Mouse (Mus musculus): ENCODE measurements around the gene Epb41l4b.

Epb41l4b gene

DNA sequence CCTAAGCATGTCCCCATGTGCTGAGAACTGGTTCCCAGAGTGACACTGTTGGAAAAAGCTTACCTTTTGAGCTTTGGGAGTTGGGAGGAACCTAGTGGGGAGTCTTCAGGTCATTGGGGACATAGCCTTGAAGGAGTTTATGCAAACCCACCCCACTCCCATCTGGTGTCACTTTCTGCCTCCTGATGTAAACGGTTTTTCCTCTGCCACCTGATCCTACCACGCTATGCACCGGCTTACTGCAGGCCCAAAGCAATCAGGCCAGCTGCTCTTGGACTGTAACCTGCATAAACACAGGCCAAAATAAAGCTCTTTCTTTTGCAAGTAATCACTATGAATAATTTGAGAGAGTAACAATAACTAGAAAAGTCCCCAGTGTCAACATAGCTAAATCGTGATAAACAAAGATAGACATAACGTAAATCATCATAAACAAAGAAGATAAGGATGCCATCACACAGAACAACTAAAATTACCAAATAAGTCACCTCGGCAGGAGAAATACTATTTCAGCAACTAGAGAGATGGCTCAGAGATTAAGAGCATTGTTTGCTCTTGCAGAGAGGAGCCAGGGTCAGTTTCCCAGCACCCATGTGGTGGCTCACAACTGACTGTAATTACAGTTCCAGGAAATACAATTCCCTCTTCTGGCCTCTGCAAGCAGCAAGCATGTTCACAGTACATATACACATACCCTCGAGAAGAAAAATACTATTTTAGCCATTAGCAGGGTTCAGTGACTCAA, 29.6 kb downstream of the Epb41l4b start:
- no peak for DNase-seq

GRCm38 (mm10) chr4:57111992-57112540, 31.2 kb downstream of the Epb41l4b start:
- no peak for DNase-seq

DNA sequence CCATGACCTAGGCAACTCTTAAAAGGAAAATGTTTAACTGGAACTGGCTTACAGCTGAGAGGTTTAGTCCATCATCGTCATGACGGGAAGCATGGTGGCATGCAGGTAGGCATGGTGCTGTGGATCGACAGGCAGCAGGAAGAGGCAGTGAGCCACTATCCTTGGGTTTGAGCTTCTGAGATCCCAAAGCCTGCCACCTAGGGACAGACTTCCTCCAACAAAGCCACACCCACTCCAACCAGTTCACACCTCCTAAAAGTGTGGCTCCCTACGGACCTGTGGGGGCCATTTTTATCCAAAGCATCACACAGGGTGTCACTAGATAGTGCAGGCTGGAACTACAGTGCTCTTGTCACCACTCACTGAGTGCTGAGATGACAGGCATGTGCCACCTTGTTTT, 31.8 kb downstream of the Epb41l4b start:
- no peak for DNase-seq

DNA sequence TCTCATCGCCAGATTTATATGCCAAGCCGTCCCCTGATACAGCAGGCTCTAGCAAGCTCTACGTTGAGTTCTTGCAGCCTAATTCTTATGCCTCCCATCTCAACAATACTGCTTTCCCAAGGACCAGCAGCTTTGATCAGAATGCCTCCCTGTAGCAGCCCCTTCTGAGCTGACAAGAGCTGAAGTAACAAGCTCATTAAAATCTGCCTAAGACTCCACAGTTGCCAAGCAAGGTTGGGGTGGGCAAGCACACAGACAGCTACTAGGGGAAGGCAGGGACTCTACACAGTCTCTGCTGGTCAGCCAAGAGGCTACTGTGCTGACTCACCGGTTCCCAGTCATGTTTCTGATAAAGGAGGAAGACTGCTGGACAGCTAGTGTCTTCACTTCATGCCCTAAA, 33.7 kb downstream of the Epb41l4b start:
- DNase-seq = no peak

- DNase-seq = no peak
These were observed 37.9 kb downstream of the Epb41l4b start for GRCm38 (mm10) chr4:57105339-57105738.

DNA sequence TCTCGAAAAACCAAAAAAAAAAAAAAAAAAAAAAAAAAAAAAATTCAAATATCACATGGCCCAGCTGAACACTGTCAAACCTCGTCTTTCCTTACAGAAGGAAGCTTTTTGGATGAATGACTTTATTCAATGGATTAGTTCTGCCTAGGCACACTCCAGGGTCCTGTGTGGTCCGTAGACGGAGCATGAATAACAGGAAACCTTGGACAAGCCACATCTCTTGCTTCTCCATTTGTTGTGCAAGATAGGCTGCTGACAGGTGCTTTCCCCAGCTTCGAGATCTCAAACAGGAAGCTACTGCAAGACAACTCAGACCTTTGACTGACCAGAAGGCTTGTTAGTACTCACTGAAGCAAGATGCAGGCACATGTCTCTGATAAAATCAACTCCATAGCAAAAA, 39.4 kb downstream of the Epb41l4b start:
- DNase-seq = peak in 1 of 2 experiments; percentile 35

DNA sequence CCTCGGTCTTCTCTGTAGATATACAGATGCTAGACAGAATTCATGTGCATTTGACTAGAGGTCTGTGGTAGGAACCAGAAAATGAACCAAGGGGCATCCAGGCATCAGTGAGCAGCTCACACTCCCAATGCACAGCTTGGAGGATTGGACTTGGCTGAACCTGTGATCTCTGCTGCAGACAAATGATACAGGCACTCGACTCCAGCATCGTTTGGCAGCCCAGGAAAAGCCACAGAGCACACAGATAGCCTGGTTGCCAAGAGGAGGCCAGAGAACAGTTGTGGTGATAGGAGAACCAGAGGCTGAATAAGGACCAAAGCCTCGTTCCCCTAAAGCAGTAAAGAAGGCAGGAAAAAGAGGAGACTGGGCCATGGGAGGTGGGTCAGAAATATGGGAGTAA, 42.1 kb downstream of the Epb41l4b start:
- no peak for DNase-seq

DNA sequence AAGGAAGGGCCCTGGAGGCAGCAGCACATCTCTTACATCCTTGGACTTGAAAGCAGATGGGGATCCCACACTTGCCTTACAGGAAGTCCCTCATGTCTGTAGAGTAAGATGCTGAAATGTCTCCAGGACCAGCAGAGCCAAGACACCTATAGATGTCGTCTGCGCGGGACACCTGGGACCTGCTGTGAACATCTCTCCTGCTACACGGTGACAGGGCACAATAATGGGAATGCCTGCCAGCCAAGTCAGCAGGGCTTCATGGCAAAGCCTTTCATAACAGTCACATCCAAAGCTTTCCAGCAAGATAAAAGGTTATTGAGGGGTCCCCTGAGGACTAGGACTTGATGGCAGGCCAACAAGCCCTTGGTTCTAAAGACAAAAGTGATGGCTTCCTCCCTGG, 45.8 kb downstream of the Epb41l4b start:
- DNase-seq = no peak

DNA sequence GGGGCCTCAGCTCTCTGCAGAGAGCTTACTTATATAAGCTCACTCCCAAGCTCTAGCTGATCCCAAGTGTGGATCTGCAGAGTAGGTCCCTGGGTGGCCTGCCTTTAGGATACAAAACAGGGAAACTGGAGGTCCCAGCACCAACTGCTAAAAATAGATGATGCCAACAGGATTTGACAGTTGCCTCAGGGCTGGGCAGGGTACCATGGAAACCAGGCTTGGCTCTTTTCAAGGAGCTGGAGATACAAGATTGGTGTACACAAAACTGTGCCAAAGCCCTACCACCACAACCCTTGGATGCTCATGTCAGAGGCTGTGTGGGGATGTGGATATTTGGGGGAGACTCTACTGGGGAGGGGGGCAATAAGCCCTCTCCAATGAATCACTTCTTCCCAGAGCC, 47.7 kb downstream of the Epb41l4b start:
- no peak for DNase-seq

DNA sequence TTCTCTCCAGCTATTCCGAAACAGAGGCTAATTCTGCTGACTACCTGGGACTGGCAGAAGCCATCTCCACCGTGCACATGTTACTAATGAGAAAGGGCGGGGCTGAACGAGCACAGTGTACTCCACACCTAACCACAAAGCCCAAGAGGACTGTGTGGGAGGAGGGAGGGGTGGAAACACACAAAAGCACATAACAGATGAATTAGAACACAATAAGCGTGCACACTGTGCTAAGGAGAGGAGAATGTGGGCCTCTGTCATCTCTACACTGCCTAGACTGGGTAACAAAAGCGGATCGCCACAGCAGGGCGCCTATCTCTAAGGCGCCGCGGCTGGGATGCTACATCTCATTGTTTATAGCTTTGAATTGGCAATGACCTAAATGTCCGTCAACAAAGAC, 51.9 kb downstream of the Epb41l4b start:
- DNase-seq = peak; percentile 77 to 81

DNA sequence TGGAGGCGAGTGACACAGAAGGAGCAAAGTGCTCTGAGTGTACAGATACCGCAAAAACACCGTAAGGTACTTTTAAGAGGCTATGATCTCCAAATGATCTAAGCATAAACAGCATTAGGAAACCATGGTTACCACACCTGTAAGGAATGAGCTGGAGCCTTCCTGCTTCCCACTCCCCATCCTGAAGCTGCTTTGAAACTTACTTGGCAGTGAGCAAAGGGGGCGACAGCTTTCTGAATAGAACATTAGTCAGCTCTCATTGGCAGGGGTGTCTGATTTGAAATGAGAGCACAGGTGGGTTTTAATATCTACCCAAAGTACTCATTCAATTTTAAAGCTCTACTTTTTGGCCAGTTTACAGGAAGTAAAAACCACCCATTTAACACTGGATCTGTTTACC, 54.9 kb downstream of the Epb41l4b start:
- DNase-seq = no peak

DNA sequence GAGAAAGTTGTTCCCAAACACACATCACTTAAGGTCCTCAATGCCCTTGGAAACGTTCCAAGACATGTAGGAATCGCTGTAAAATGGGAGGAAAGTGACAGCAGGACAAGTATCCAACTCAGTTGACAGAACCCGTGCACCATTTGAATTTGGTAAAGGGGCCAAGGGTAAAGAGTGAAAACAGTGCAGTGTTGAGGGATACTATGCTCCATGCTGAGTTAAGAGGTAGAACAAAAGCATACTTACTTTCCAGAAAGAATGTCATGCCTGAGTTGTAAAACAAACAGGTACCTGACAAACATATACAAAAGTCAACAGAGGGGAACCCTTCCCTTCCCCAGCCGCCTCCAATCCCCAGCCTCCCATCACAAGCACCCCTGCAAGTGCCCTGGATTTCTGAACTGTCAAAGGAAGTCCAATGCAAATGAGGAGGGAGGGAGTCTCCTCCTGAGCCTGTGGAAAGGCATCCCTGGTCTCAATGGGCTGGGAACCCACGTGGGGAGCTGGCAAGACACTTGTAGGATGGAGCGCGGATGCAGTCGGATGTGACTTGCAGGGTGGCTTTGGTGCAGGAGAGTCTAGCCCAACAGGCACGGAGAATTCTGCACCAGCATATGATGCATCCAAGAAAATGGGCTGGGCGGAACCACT, 57.4 kb downstream of the Epb41l4b start:
- no peak for DNase-seq

DNA sequence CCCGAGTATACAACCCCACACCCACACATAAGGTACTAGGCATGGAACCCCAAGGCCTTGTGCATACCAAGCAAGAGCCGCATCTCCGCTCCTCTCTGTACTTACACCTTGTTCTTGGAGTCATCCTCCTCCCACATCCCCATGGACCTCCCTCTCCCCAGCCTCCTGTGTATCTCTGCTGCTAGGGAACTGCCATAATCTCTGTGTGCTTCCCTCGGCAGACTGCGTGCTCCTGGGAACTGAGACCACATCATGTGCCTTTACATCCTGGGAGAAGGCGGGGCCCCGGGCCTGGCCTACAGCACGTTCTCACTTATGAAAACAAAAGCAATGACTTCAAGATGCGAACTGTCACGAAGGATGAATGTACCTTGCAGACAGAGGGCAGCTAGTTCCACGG, 59.6 kb downstream of the Epb41l4b start:
- no peak for DNase-seq

DNA sequence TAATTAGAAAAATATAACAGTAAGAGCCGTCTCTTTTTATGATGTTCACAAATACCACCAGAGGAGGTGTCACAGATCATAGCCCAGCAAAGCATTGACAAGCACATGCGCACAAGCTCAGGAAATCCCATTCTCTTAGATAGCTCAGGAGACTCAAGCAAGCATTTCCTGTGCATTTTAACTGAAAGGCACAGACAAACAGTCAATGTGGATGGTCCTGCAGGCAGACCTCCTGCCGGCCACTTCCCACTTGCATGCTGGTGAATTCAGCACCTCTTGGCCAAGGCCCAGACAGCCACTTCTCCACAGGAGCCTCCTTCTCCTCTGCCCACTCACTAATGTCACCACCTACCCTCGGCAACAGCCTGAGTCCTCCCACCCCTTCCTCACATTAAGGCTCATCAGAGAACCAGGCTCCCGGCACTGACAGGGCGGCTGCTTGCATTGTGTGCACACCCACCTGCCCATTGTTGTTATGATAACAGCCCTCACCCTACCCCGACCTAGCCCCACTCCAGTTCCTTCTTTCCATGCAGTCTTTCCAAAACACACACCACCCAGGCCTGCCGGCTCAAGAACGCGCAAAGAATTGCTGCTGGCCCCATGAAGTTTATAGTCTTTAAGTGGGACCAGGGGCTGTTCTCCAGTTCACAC, 60.3 kb downstream of the Epb41l4b start:
- no peak for DNase-seq

GRCm38 (mm10) chr4:57081463-57081862, 61.8 kb downstream of the Epb41l4b start:
- no peak for DNase-seq

GRCm38 (mm10) chr4:57073843-57074242, 69.4 kb downstream of the Epb41l4b start:
- no peak for DNase-seq

GRCm38 (mm10) chr4:57073174-57073573, 70.1 kb downstream of the Epb41l4b start:
- DNase-seq = no peak

DNA sequence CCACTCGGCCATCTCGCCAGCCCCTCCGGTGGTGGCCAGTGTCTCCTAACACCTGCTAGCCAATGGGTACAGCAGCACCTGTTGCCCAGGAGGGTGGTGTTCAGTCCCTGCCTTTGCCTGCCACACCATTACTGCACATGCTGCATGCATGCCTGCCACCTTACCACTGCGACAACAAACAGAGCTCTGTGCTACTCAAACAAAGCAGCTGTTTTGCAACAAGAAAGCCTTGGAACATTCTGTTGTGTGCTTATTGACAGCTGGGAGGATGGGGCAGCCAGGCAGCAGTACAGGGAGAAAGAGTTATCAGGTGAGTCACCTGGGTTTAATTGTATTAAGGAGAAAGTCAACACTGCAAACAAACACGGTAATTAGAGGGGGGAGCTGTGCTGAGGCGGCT, 72.6 kb downstream of the Epb41l4b start:
- no peak for DNase-seq

DNA sequence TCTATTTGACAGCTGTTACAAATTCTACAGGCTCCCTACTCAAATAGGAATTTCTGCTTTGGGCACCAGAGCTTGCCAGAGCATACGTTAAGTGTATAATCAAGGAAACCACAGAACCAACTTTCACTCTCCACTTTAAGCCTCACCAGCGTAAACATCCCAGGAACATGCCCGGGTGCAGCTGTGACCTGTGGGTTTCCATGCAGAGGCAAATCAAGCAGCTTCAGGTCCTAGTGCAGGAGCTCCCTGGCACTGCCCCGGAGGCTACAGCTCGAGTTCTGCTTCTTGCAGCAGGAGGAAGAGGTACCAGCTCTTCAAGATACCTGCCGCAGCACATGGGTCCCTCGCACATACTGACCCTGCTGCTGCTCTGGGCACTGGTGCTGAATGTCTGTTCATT, 74.8 kb downstream of the Epb41l4b start:
- no peak for DNase-seq

DNA sequence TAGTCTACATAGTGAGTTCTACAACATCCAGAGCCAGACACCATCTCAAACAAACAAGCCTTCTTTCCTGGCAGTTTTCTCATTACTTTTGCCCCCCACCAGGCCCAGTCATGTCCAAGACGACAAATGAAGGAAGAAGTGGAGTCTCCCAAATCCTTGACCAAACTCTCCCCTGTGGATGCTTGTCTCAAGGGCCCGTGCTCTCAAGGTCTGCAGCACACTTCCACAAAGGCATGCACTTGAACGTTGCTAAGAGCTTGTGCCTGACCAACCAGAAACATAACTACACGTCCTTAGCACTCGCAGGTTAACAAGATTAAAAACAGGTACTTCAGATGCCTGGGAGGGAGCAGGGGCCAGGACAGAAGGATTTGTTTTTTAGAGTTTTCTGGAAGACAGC, 75.4 kb downstream of the Epb41l4b start:
- DNase-seq = no peak

GRCm38 (mm10) chr4:57066936-57067335, 76.3 kb downstream of the Epb41l4b start:
- no peak for DNase-seq

DNA sequence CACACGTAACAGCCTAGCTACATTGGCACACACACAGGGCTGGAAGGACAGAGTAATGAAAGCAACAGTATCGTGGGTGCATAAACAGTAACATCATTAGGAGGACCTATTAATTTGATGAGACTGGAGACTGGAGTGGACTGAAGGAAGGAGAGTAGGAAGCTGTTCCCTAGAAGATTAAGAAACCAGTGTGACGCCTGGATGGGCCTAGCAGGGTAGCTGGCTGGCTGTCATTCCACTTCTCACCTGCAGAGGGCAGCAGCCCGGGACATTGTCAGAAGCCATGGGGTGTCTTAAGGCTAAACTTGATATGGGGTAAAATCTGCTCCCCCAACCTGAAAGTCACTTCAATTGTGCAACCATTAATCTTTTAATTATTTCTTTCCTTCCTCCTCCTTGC, 78.0 kb downstream of the Epb41l4b start:
- DNase-seq = peak; percentile 88 to 89

DNA sequence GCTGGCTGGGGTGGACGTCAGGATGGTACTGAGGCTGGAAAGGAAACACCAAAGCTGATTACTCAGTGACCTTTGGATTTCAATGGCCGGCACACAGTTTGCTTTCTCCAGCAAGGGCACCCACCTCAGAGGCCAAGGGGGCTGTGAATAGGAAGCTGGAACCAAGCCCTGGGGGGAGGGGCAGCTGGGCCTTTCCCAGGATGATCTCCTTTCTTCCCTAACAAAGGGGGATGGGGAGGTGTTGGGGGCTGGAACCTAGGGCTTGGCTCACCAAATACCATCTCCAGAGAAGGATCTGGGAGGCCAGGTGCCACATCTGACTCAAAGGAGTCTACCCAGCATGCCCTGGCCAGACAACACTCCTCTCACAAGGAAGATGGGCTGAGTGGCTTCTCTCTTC, 78.4 kb downstream of the Epb41l4b start:
- DNase-seq = no peak

- no peak for DNase-seq
These were observed 82.9 kb downstream of the Epb41l4b start for GRCm38 (mm10) chr4:57060319-57060831.
